Mouse (Mus musculus) forebrain, embryonic 15.5 days (tissue): Measurements from ENCODE around the gene Dmrtc1a. TPM values are rescaled to one million over a fixed set of nuclear protein-coding genes. Genes with fewer than 3 reads are reported as not detected.
"Not testable (repeated sequence)": the region's sequence is repeated elsewhere in the genome, so short reads cannot be mapped to it uniquely, and the experiment has no call there.

ENCODE experiments used
- ATAC-seq: fragments of 200-750 bp; cut with Nextera tagmentation; replicated peaks from 2 replicates; pipeline ENCODE4 v1.8.0; 2017; ENCODE audit warnings: mild to moderate bottlenecking, moderate TSS enrichment, moderate library complexity
- H3K27ac ChIP-seq: fragments of 300-500 bp; sonication (generic); replicated peaks from 2 replicates; pipeline ENCODE4 v1.5.1; 2015; ENCODE audit warnings: mild to moderate bottlenecking, inconsistent platforms
- H3K27me3 ChIP-seq: fragments of 300-500 bp; sonication (generic); 2 replicates; pipeline ENCODE4 v1.6.1; 2015; ENCODE audit warnings: inconsistent platforms
- H3K36me3 ChIP-seq: fragments of 300-500 bp; sonication (generic); 2 replicates; pipeline ENCODE4 v1.6.1; 2015; ENCODE audit warnings: mild to moderate bottlenecking, inconsistent platforms
- H3K4me1 ChIP-seq: fragments of 300-500 bp; sonication (generic); 2 replicates; pipeline ENCODE4 v1.6.1; 2015; ENCODE audit warnings: inconsistent platforms
- H3K4me2 ChIP-seq: fragments of 300-500 bp; sonication (generic); replicated peaks from 2 replicates; pipeline ENCODE4 v1.6.1; 2015; ENCODE audit warnings: mild to moderate bottlenecking, inconsistent platforms
- H3K4me3 ChIP-seq: fragments of 300-500 bp; sonication (generic); 2 replicates; pipeline ENCODE4 v1.5.1; 2015; ENCODE audit warnings: mild to moderate bottlenecking, inconsistent platforms
- H3K9ac ChIP-seq: fragments of 300-500 bp; sonication (generic); replicated peaks from 2 replicates; pipeline ENCODE4 v1.6.1; 2015; ENCODE audit warnings: mild to moderate bottlenecking, inconsistent platforms
- H3K9me3 ChIP-seq: fragments of 300-500 bp; sonication (generic); 2 replicates; pipeline ENCODE4 v1.6.1; 2016; ENCODE audit warnings: inconsistent platforms
- WGBS: fragments of 180-500 bp; shearing (Covaris S2); methylation state at CpG from one replicate; pipeline ENCODE4 v1.1.7; 2015; ENCODE audit warnings: mixed read lengths; 5-methylcytosine and 5-hydroxymethylcytosine counted together
- polyA plus RNA-seq: library from polyadenylated mRNA; unstranded; fragments of >200 nt; fragmentation: Nextera tagmentation; extraction: Ambion mirVana; gene quantifications from 2 replicates; pipeline ENCODE4 v1.2.1, GENCODE M21; 2015

The Dmrtc1a gene
- polyA plus RNA-seq: 1.0 and 1.9 TPM in 2 replicates

DNA sequence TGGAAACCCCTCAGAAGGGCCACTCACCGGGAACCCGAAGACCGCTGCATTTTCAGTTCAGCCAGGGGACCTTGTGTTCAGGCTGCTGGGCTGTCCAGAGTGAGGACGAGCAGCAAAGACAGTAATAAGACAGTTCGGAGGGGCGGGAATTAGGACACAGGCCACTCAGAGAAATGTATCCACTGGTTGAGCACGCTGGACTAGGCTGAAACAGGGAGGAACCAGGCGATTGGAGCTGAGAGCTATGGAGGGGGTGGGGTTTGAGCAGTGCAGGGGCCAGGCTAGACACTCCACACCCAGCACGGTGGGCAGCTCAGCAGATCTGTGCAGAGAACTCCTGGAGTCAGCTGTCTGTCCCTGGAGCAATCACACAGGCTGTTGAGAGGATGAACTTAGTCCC is at the start of gene Dmrtc1a, which contains the start of gene 1700011M02Rik:
Dmrtc1a (minus strand) TSS at position 101 of the 400 bp plus-strand sequence.
1700011M02Rik (plus strand) TSS at position 319 of the 400 bp plus-strand sequence.
- not testable (repeated sequence) for H3K9ac ChIP-seq, H3K36me3 ChIP-seq, ATAC-seq, H3K4me1 ChIP-seq, H3K27ac ChIP-seq, H3K27me3 ChIP-seq, H3K9me3 ChIP-seq, H3K4me3 ChIP-seq, H3K4me2 ChIP-seq
- 90% methylated on average over 9 of the region's 9 CpGs for WGBS

DNA sequence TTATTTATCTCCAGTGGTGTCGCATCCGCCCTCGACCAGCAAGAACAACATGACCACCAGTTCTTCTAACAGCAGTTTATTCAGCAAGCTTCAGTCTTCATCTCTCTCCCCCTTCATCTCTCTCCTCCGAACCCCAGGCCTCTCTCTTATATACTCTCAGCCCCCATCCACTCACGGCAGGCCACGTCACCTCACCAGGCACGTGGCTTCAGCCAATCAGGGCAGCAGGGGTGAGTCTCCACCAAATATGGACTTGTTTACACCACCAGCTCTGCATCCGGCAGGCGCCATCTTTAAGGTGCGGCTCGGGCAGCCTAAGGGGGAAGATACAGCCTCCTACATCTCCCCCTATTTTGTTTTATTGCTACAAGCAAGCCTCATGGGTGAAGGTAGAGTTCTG is 41.6 kb upstream of the Dmrtc1a start:
- WGBS: 89% methylated on average over 11 of the region's 11 CpGs
- H3K4me2 ChIP-seq, H3K4me1 ChIP-seq, H3K9ac ChIP-seq, H3K27me3 ChIP-seq, H3K27ac ChIP-seq, H3K4me3 ChIP-seq, H3K9me3 ChIP-seq, H3K36me3 ChIP-seq, ATAC-seq: not testable (repeated sequence)

- H3K4me1 ChIP-seq: no peaks in the 10 kb centered on the region
- no peak for ATAC-seq
- no peak overlapping the region for H3K27ac ChIP-seq
- H3K4me3 ChIP-seq: no peak overlapping the region
- H3K36me3 ChIP-seq: no peaks in the 10 kb centered on the region
- H3K9ac ChIP-seq: no peak overlapping the region
- WGBS: 84% methylated on average over 5 of the region's 5 CpGs
- H3K9me3 ChIP-seq: no peaks in the 10 kb centered on the region
- H3K27me3 ChIP-seq: no peaks in the 10 kb centered on the region
- no peak overlapping the region for H3K4me2 ChIP-seq
Measured at GRCm38 (mm10) chrX:102936743-102937142, 28.3 kb upstream of the Dmrtc1a start.

- H3K27ac ChIP-seq: no peak overlapping the region
- no peaks in the 10 kb centered on the region for H3K27me3 ChIP-seq
- peak; percentile 31; the same call in 1 of the 2 replicates for ATAC-seq
- no peaks in the 10 kb centered on the region for H3K36me3 ChIP-seq
- peak overlapping the region; percentile 49 for H3K4me2 ChIP-seq
- 69% methylated on average over 8 of the region's 8 CpGs for WGBS
- H3K4me1 ChIP-seq: no peaks in the 10 kb centered on the region
- H3K4me3 ChIP-seq: peak overlapping the region; percentile 49
- H3K9me3 ChIP-seq: no peaks in the 10 kb centered on the region
- 0 out of 2 replicates have a peak overlapping the region, but pooled peaks have one; percentile 59 for H3K9ac ChIP-seq
Measured at GRCm38 (mm10) chrX:102934395-102934764, 25.9 kb upstream of the Dmrtc1a start.

- no peaks in the 10 kb centered on the region for H3K9me3 ChIP-seq
- WGBS: 33% methylated on average over 67 of the region's 68 CpGs
- H3K27me3 ChIP-seq: no peaks in the 10 kb centered on the region
- peak overlapping the region; percentile 49 for H3K4me3 ChIP-seq
- H3K36me3 ChIP-seq: no peaks in the 10 kb centered on the region
- peak overlapping the region; percentile 59 for H3K9ac ChIP-seq
- H3K27ac ChIP-seq: no peak overlapping the region; the same call in 1 of the 2 replicates
- H3K4me2 ChIP-seq: peak overlapping the region; percentile 49
- no peaks in the 10 kb centered on the region for H3K4me1 ChIP-seq
- ATAC-seq: peak; percentile 86
Measured at GRCm38 (mm10) chrX:102933571-102934394, 25.3 kb upstream of the Dmrtc1a start.

DNA sequence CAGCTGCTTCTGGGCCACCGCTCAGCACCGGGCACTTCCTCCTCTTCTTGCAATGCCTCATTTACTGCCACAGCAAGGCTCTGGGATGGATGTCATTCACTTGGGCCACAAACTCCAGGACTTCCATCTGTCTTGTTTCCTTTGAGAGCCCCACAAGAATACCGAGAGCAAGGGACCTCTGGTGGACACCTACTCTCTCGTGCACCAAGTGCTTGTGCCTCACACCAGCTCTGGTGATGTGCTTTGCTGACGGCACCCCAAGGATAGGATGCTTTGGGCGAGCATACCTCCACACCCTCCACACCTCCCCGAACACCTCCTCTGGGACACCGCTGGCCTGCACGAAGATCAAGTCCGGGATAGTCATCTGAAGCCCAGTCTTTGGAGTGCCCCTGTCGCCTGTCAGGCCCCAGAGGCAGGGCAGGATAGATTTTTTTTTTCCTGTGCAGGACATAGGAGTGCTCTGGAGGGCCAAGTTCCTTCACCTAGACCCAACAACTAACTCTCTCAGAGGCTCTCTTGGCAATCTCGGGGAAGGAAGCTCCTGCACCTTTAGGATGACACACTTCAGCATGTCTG is 24.6 kb upstream of the Dmrtc1a start:
- Histone ChIP-seq H3K4me1 (no peaks in the 10 kb centered on the region), H3K4me2 (peak overlapping the region; percentile 49), H3K27me3 (no peaks in the 10 kb centered on the region), H3K27ac (no peak overlapping the region), H3K36me3 (no peaks in the 10 kb centered on the region), H3K4me3 (peak overlapping the region; percentile 49), H3K9me3 (no peaks in the 10 kb centered on the region), H3K9ac (peak overlapping the region; percentile 59)
- WGBS: 50% methylated on average over 12 of the region's 12 CpGs
- ATAC-seq: peak; percentile 31; the same call in 1 of the 2 replicates

DNA sequence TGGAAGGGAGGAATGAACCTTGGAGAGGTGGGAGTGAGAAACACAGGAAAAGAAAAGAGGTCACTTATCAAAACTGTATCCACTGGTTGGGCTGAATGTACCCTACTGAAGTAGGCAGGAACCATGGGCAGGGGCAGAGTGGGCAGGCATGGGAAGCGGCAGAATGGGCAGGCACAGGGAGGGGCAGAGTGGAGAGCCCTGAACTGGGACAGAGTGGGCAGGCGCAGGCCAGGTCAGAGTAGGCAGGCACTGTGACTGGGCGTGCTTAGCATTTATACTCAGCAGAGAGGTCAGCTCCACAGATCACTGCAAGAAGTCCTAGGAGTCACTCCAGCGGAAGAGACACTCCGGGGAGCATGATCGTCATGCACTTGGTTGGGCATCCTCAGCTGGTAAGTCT is 19.6 kb upstream of the Dmrtc1a start, which contains the start of gene 1700018G05Rik:
1700018G05Rik (plus strand) TSS at position 301 of the 400 bp plus-strand sequence.
- not testable (repeated sequence) for H3K9ac ChIP-seq, H3K4me1 ChIP-seq, H3K27me3 ChIP-seq, H3K27ac ChIP-seq, H3K36me3 ChIP-seq, H3K4me2 ChIP-seq, H3K9me3 ChIP-seq, H3K4me3 ChIP-seq, ATAC-seq
- 87% methylated on average over 6 of the region's 6 CpGs for WGBS

GRCm38 (mm10) chrX:102926707-102927106 is 18.2 kb upstream of the Dmrtc1a start:
- H3K4me2 ChIP-seq, H3K27me3 ChIP-seq, H3K9me3 ChIP-seq, H3K36me3 ChIP-seq, H3K4me3 ChIP-seq, H3K4me1 ChIP-seq, H3K27ac ChIP-seq, H3K9ac ChIP-seq: not testable (repeated sequence)
- ATAC-seq: peak; percentile 63
- 35% methylated on average over 4 of the region's 4 CpGs for WGBS

GRCm38 (mm10) chrX:102914823-102915222 is 6.3 kb upstream of the Dmrtc1a start:
- not testable (repeated sequence) for H3K4me3 ChIP-seq, H3K4me1 ChIP-seq, ATAC-seq, H3K36me3 ChIP-seq, H3K9me3 ChIP-seq, H3K27me3 ChIP-seq, H3K9ac ChIP-seq, H3K4me2 ChIP-seq, H3K27ac ChIP-seq
- WGBS: 83% methylated on average over 1 of the region's 1 CpGs

GRCm38 (mm10) chrX:102867871-102868270 is 40.6 kb downstream of the Dmrtc1a start, which contains the start of gene 1700031F05Rik:
TSS of gene 1700031F05Rik (minus strand) at chrX:102867971.
- Histone ChIP-seq H3K4me2 (no peak within 1 kb of the TSS), H3K27ac (no peak within 1 kb of the TSS), H3K9ac (no peak within 1 kb of the TSS), H3K4me1 (no peaks in the 10 kb centered on the region), H3K36me3 (no peaks in the 10 kb centered on the region), H3K4me3 (no peak within 1 kb of the TSS), H3K9me3 (no peaks in the 10 kb centered on the region), H3K27me3 (no peaks in the 10 kb centered on the region)
- 86% methylated on average over 6 of the region's 6 CpGs for WGBS
- no peak for ATAC-seq

DNA sequence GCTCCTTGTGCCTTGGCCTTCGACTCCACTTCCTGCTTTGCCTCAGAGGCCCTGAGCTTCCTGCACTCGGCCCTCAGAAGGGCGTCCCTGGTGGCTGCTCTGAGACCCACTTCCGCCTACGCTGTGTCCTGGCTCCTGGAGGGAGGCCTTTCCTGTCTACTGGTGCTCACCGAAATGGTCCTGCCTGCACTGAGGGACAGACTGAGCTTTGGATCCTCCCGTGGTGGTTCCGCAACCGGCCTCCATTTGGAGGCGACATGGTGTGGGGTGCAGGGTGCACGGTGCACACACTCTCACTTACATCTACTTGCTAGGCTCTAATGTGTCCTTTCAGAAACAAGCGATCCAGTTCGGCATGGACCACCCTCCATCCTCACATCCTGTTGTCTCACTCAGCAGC is 54.0 kb downstream of the Dmrtc1a start, which contains the start of gene Dmrtc1c2:
Dmrtc1c2 (minus strand) TSS at position 101 of the 400 bp plus-strand sequence.
- not testable (repeated sequence) for H3K36me3 ChIP-seq, H3K4me1 ChIP-seq, ATAC-seq, H3K27ac ChIP-seq, H3K9me3 ChIP-seq, H3K9ac ChIP-seq, H3K4me2 ChIP-seq, H3K27me3 ChIP-seq, H3K4me3 ChIP-seq
- WGBS: 94% methylated on average over 6 of the region's 13 CpGs
